Mouse (Mus musculus) embryo, embryonic 11.5 days (tissue): ENCODE data around the gene Ypel4.

Experiments
- DNase-seq: peaks from one replicate; pipeline ENCODE4 v3.0.0-alpha.2; 2012; ENCODE audit warnings: low read depth, low spot score

Gene Ypel4

GRCm38 (mm10) chr2:84760777-84761176 lies 26.9 kb downstream of the Ypel4 start:
- DNase-seq, result no peak

- no peak for DNase-seq
Measured at GRCm38 (mm10) chr2:84761309-84761708, 27.5 kb downstream of the Ypel4 start.

- DNase-seq, result no peak
Measured at GRCm38 (mm10) chr2:84761840-84762239, 28.0 kb downstream of the Ypel4 start.

GRCm38 (mm10) chr2:84762295-84762694 lies 28.4 kb downstream of the Ypel4 start:
- DNase-seq, result no peak

DNA sequence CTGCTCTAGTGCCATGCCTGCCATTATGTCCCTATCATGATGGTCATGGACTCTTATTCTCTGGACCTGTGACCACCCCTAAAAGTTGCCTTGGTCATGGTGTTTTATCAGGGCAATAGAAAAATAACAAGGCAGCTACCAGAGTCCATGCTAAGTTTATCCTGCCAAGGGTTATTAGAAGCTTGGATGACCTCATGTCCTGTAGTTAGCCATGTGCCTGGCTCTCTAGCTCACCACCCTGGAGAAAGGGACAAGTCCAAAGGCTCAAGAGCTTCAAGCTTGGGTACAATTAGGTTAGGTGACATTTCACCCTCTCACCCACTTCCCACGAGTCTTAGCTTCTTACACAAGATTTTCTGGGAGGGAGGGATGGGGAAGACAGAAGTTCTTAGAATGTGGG lies 29.0 kb downstream of the Ypel4 start:
- DNase-seq, result no peak

DNA sequence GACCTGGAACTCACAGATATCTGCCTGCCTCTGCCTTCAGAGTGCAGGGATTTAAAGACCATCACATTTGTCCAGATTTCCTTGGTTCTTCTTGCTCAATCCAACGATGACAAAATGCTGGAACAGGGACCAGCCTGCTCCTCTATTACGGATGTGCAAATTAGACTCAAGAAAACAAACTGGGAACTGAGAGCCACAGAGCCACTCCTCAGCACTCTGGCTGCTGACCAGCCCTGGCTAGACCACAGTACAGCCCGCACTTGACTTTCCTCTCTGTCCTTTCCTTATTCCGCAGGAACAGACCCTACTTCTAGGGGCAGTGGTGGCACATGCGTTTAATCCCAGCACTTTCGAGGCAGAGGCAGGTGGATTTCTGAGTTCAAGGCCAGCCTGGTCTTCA lies 36.6 kb downstream of the Ypel4 start:
- no peak for DNase-seq

DNA sequence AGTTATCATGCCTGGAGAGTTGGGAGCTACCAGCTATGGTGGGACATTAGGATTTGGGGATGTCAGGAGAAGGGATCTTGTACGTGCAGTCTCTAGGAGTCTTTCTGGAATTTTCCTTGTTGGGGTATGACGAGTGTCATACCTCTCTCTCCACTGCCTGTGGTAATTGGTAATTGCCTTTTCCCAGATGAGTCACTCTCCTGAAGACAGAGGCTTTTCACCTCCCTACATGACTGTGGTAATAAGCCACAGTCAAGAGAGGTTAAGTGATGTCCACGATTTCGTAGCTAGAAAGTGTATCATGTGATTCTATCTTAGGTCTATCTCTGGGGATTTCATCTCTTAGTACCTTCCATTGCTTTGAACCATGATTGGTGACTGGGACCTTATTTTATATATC lies 38.6 kb downstream of the Ypel4 start:
- no peak for DNase-seq

DNA sequence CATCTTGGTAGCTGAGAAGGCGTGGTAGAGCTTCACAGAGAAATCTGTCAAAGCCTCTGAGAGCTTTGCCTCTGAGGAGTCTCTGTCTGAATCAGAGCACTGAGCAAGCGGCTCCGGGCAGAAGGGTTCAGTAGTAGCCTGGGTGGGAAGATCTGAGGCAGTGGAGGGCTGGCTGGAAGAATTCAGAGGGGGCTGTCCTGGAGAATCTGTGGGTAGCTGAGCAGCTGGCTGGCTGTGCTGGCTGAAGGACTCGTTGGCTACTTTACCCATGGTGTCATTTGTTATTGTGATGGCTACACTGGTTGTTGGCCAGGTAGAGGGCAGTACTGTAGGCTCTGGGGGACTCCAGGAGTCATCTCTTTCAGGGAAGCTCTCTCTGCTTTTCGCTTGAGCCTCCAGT lies 39.3 kb downstream of the Ypel4 start:
- no peak for DNase-seq

DNA sequence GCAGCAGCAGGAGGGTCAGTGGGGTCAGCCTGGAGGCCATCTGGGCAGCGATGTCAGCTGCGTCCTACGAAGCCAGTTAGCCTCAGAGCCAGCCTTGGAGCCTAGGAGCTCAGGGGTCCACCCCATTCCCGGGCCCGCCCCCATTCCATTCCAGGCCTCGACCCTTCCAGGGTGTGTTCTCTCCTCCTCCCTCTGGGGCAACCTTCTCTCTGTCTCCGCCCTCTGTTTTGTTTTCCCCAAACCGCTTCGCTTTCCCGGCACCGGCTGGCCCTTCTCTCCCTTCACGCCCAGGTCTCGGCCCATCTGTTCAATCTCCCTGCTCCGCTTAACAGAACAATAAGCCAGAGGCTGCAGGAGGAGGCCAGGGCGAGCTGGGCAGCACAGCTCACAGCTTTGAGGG lies 40.9 kb downstream of the Ypel4 start:
- peak; percentile 50 for DNase-seq

- no peak for DNase-seq
Measured at GRCm38 (mm10) chr2:84775241-84775640, 41.4 kb downstream of the Ypel4 start, which contains the start of gene Serping1. Gene Serping1 (minus strand): TSS chr2:84775444.

- DNase-seq, result no peak
Measured at GRCm38 (mm10) chr2:84775665-84776064, 41.8 kb downstream of the Ypel4 start.

GRCm38 (mm10) chr2:84777706-84778105 lies 43.8 kb downstream of the Ypel4 start:
- no peak for DNase-seq

- DNase-seq, result no peak
Measured at GRCm38 (mm10) chr2:84779210-84779609, 45.4 kb downstream of the Ypel4 start.

GRCm38 (mm10) chr2:84783315-84783714 lies 49.5 kb downstream of the Ypel4 start:
- no peak for DNase-seq

GRCm38 (mm10) chr2:84783840-84784566 lies 50.1 kb downstream of the Ypel4 start:
- DNase-seq, result no peak
